Mouse (Mus musculus) lung, embryonic 14.5 days (tissue): ENCODE results near the gene Snx9. TPM values are rescaled to one million over a fixed set of nuclear protein-coding genes. Genes with fewer than 3 reads are reported as not detected.
A peak's percentile ranks its signal among the peaks of the same experiment; 100 is the strongest.

Source experiments
- ATAC-seq: fragments of 200-750 bp; cut with Nextera tagmentation; 2 replicates; pipeline ENCODE4 v1.8.0; 2017; ENCODE audit warnings: mild to moderate bottlenecking, moderate TSS enrichment, moderate library complexity; ENCODE audit not compliant: insufficient read depth
- DNase-seq: peaks from one replicate; pipeline ENCODE4 v3.0.0-alpha.2; 2015
- H3K27ac ChIP-seq: fragments of 300-500 bp; sonication (generic); 2 replicates; pipeline ENCODE4 v1.5.1; 2014; ENCODE audit warnings: low read depth, mild to moderate bottlenecking, moderate library complexity
- H3K27me3 ChIP-seq: fragments of 300-500 bp; sonication (generic); 2 replicates; pipeline ENCODE4 v1.6.1; 2014; ENCODE audit warnings: low read length, control low read depth; ENCODE audit not compliant: insufficient read depth
- H3K36me3 ChIP-seq: fragments of 300-500 bp; sonication (generic); 2 replicates; pipeline ENCODE4 v1.6.1; 2014; ENCODE audit warnings: control low read depth; ENCODE audit not compliant: insufficient read depth
- H3K4me1 ChIP-seq: fragments of 300-500 bp; sonication (generic); 2 replicates; pipeline ENCODE4 v1.6.1; 2014; ENCODE audit warnings: antibody characterized with exemption, control low read depth; ENCODE audit not compliant: insufficient read depth
- H3K4me2 ChIP-seq: fragments of 300-500 bp; sonication (generic); 2 replicates; pipeline ENCODE4 v1.6.1; 2014; ENCODE audit warnings: mild to moderate bottlenecking
- H3K4me3 ChIP-seq: fragments of 300-500 bp; sonication (generic); 2 replicates; pipeline ENCODE4 v1.5.1; 2014; ENCODE audit warnings: low read depth, low read length
- H3K9ac ChIP-seq: fragments of 300-500 bp; sonication (generic); 2 replicates; pipeline ENCODE4 v1.6.1; 2014
- H3K9me3 ChIP-seq: fragments of 300-500 bp; sonication (generic); 2 replicates; pipeline ENCODE4 v1.6.1; 2016; ENCODE audit warnings: low read depth, low read length, control low read depth
- CTCF ChIP-seq: IDR thresholded peaks from 2 replicates; pipeline ENCODE4 v1.5.1; 2016; ENCODE audit warnings: antibody characterized with exemption, low read depth
- WGBS: fragments of 180-500 bp; shearing (Covaris S2); extraction: QIAGEN DNeasy Blood & Tissue Kit; methylation state at CpG from one replicate; pipeline ENCODE4 v1.1.7; 2014; 5-methylcytosine and 5-hydroxymethylcytosine counted together
- polyA plus RNA-seq: library from polyadenylated mRNA; unstranded; fragments of >200 nt; fragmentation: Nextera tagmentation; extraction: Ambion mirVana; gene quantifications from 2 replicates; pipeline ENCODE4 v1.2.1, GENCODE M21; 2014

Gene Snx9
- polyA plus RNA-seq, 1 experiment from 2014 or later = 38.8 TPM

DNA sequence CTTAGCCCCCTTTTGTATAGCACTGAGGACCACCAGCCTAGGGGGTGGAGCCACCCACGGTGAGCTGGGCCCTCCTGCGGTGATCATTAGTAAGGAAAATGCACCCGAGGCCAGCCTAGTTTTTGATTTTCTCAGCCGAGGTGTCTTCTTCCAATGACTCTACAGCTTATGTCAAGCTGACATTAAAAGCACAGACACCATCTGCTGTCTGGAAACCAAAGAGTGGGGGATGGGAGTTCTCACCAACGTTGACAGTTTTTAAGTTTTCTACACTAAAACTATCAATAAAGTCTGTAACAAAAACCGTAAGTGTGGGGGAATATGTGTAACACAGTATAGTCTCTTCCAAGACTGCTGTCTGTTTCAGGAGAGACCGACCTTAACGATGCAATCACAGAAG, 83.1 kb downstream of the Snx9 start:
- Histone ChIP-seq H3K27me3 (no peaks in the 10 kb centered on the region), H3K9ac (no peak overlapping the region), H3K36me3 (peaks cover 75% of the 10 kb centered on the region), H3K4me3 (no peak overlapping the region), H3K4me1 (no peaks in the 10 kb centered on the region), H3K27ac (no peak overlapping the region), H3K9me3 (no peaks in the 10 kb centered on the region), H3K4me2 (no peak overlapping the region)
- no peak for ATAC-seq
- TF ChIP-seq CTCF = no peak
- no peak for DNase-seq
- WGBS = 67% methylated on average over 8 of the region's 8 CpGs

DNA sequence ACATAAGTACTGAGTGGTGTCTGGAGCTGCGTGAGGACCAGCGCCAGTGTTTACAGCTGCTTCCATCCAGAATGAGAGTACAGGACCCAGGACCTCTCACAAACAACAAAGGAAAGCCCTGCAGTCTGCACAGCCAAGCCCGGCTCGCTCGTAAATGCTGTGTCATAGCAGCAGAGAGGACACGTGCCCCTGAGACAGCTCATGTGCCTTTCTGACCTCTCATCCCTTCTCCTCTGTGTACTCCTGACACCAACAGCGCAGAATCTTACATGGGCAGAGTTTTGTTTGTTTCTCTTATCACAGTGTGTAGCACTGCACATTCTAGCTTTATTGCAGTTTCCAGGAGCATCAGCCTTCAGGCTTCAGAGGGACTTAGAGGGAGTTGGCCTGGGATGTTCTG, 85.6 kb downstream of the Snx9 start:
- ATAC-seq (no peak), DNase-seq (no peak)
- Histone ChIP-seq H3K36me3 (peaks cover 67% of the 10 kb centered on the region), H3K4me2 (no peak overlapping the region), H3K9me3 (no peaks in the 10 kb centered on the region), H3K4me3 (no peak overlapping the region), H3K27me3 (no peaks in the 10 kb centered on the region), H3K27ac (no peak overlapping the region), H3K9ac (no peak overlapping the region), H3K4me1 (no peaks in the 10 kb centered on the region)
- no peak for TF ChIP-seq CTCF
- WGBS = 61% methylated on average over 7 of the region's 7 CpGs

DNA sequence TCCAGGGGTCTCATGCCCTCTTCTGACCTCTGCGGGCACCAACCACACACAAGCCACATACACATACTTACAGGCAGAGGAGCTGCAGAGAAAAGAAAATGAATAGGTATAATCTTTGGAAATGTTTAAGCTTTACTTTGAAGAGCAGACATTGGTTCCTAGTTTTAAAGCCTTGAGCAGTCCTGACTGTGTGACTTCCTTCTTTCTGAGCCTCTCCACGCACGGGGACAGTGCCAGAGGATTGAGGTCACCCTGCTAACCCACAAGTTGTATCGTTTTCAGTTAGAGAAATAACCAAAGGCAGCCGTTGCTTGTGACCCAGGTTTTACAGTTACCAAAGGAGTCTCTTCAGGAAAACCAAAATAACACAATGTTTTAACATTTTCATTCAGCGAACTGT, 87.9 kb downstream of the Snx9 start:
- Histone ChIP-seq H3K9me3 (no peaks in the 10 kb centered on the region), H3K27me3 (no peaks in the 10 kb centered on the region), H3K4me2 (no peak overlapping the region), H3K36me3 (peaks cover 58% of the 10 kb centered on the region), H3K9ac (no peak overlapping the region), H3K4me3 (no peak overlapping the region), H3K4me1 (no peaks in the 10 kb centered on the region), H3K27ac (no peak overlapping the region)
- no peak for TF ChIP-seq CTCF
- 81% methylated on average over 6 of the region's 6 CpGs for WGBS
- DNase-seq (no peak), ATAC-seq (no peak)

DNA sequence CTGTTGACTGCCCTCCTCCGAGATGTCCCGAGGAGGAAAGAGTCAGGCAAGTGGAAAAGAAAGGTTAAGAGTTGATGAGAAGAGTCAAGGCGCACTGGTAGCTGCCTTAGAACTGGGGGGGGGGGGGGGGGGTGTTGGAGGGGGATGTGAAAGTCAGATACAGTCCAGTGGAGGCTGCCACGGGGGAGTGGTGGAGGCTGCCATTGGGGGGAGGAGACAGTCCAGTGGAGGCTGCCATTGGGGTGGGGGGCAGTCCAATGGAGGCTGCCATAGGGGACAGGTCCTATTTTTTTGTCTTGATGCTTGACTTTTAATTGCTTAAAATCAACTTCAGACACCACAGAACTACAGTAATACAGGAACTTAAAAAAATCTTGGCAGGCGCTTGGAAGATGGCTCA, 91.0 kb downstream of the Snx9 start:
- Histone ChIP-seq H3K4me2 (no peak overlapping the region), H3K27ac (no peak overlapping the region), H3K9me3 (no peaks in the 10 kb centered on the region), H3K4me1 (peaks cover 11% of the 10 kb centered on the region), H3K36me3 (peaks cover 35% of the 10 kb centered on the region), H3K4me3 (no peak overlapping the region), H3K9ac (no peak overlapping the region), H3K27me3 (no peaks in the 10 kb centered on the region)
- no peak for DNase-seq
- no peak for TF ChIP-seq CTCF
- 72% methylated on average over 5 of the region's 5 CpGs for WGBS
- no peak for ATAC-seq

DNA sequence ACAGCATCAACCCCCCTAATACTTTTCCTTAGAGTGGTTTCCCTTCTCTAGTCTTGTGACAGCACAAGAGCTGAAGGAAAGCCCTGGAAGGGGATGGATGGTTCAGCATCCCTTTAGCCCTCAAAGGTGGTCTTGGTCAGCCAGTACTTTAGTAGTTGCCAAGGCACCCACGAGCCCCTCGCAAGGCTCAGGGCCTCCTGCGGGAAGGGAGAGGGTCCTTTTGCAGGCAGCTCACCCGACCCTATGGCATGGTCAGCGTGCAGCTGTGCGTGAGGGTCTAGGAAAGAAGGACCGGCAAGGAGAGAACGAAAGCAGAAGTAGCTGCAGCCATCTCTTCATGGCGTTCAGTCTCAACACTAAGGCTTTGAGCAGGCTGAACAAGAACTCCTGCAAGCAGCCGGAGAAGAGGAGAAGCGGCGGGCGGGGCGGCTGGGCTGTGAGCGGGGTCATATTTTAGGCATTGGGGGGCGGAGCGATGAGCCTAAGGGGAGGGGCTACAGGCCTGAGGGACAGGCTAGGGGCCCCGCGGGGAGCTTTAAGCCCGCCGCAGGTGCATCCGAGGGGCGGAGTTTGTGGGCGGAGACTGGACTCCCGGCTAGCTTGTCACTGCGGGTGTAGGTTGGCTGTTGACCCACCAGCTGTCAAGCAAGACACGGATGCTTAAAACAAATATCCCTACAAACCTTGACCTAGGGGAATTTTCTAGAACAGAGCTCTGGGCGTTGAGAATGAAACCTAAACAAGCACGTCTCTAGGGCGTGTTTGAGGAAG, 93.6 kb downstream of the Snx9 start:
- H3K27ac ChIP-seq = 0 out of 2 replicates have a peak overlapping the region, but pooled peaks have one; percentile 37
- H3K36me3 ChIP-seq = peaks cover 14% of the 10 kb centered on the region
- no peaks in the 10 kb centered on the region for H3K27me3 ChIP-seq
- peaks cover 11% of the 10 kb centered on the region for H3K4me1 ChIP-seq
- DNase-seq = peak; percentile 91
- H3K9ac ChIP-seq = peak overlapping the region; percentile 27
- peak overlapping the region; percentile 28 for H3K4me3 ChIP-seq
- WGBS = 1% methylated on average over 30 of the region's 30 CpGs
- peak; percentile 82 for ATAC-seq
- no peak for TF ChIP-seq CTCF
- H3K4me2 ChIP-seq = peak overlapping the region; percentile 66
- H3K9me3 ChIP-seq = no peaks in the 10 kb centered on the region

DNA sequence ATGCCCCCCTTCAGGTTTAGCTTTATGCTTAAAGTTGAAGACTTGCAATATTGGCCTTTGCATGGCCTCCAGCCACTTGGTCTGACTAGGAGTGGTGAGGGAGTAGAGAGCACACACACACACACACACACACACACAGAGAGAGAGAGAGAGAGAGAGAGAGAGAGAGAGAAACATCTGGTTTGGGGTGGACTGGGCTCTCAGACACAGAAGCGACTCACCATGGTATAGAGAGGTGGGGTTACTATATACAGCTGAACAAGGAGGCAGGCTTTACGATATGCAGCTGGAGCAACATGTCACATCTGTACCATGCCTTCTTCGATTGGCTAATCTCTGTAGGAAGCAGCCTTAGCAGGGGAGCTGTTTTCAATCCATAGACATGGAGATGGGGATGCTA, 94.6 kb downstream of the Snx9 start:
- 44% methylated on average over 3 of the region's 3 CpGs for WGBS
- Histone ChIP-seq H3K27ac (no peak overlapping the region), H3K9me3 (no peaks in the 10 kb centered on the region), H3K9ac (no peak overlapping the region), H3K4me1 (peaks cover 11% of the 10 kb centered on the region), H3K36me3 (0 out of 2 replicates have a peak, but pooled peaks cover 8% of the 10 kb centered on the region), H3K4me2 (no peak overlapping the region), H3K27me3 (0 out of 2 replicates have a peak, but pooled peaks cover 3% of the 10 kb centered on the region), H3K4me3 (no peak overlapping the region)
- DNase-seq (no peak), ATAC-seq (0 out of 2 replicates have a peak, but pooled peaks have one; percentile 12)
- no peak for TF ChIP-seq CTCF

DNA sequence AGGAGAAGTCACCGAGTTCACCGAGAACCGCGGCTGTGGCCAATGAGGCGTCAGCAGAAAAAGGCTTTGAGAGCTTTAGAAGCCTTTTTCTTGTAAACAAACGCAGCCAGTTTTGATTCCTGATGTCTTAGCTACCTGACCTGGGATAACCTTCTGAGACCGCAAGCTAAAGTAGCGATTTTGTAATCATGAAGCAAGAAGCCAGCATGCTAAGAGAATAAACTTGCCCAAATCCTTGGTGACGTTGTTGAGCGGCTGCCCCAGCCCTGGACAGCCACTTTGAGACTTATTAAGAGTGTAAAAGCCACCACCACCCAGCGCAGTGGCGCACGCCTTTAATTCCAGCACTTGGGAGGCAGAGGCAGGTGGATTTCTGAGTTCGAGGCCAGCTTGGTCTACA, 95.1 kb downstream of the Snx9 start:
- DNase-seq (no peak), ATAC-seq (no peak)
- 0 out of 2 replicates have a peak, but pooled peaks cover 3% of the 10 kb centered on the region for H3K27me3 ChIP-seq
- no peak for TF ChIP-seq CTCF
- no peak overlapping the region for H3K4me2 ChIP-seq
- no peak overlapping the region for H3K27ac ChIP-seq
- H3K9me3 ChIP-seq = no peaks in the 10 kb centered on the region
- H3K36me3 ChIP-seq = 0 out of 2 replicates have a peak, but pooled peaks cover 5% of the 10 kb centered on the region
- no peak overlapping the region for H3K9ac ChIP-seq
- 64% methylated on average over 14 of the region's 14 CpGs for WGBS
- no peak overlapping the region for H3K4me3 ChIP-seq
- H3K4me1 ChIP-seq = peaks cover 11% of the 10 kb centered on the region
